Mouse (Mus musculus): Measurements from ENCODE around the gene Acad10. TPM values are rescaled to one million over a fixed set of nuclear protein-coding genes. Genes with fewer than 3 reads are reported as not detected.

Gene Acad10
- polyA plus RNA-seq, 1 experiment from 2014 or later, result 1.6 TPM

GRCm38 (mm10) chr5:121576927-121577488 lies 83.3 kb downstream of the Acad10 start:
- Histone ChIP-seq H3K27ac (replicated peaks) (no peak overlapping the region), H3K4me1 (replicated peaks) (no peaks in the 10 kb centered on the region), H3K9ac (no peak overlapping the region), H3K9me3 (no peaks in the 10 kb centered on the region), H3K4me2 (no peak overlapping the region), H3K36me3 (peaks cover 27% of the 10 kb centered on the region), H3K27me3 (no peaks in the 10 kb centered on the region), H3K4me3 (no peak overlapping the region)
- ATAC-seq (ENCODE audit: low FRiP score, low read depth), result no peak
- 88% methylated on average over 11 of the region's 11 CpGs for whole genome bisulfite sequencing

GRCm38 (mm10) chr5:121575867-121576266 lies 84.4 kb downstream of the Acad10 start:
- no peak overlapping the region for H3K27ac ChIP-seq (replicated peaks)
- no peaks in the 10 kb centered on the region for H3K9me3 ChIP-seq
- peaks cover 37% of the 10 kb centered on the region for H3K36me3 ChIP-seq
- no peaks in the 10 kb centered on the region for H3K4me1 ChIP-seq (replicated peaks)
- WGBS, result 95% methylated on average over 11 of the region's 11 CpGs
- H3K4me2 ChIP-seq, result no peak overlapping the region
- H3K9ac ChIP-seq, result no peak overlapping the region
- no peak for ATAC-seq (ENCODE audit: low FRiP score, low read depth)
- no peaks in the 10 kb centered on the region for H3K27me3 ChIP-seq
- H3K4me3 ChIP-seq, result no peak overlapping the region

GRCm38 (mm10) chr5:121574145-121574544 lies 86.2 kb downstream of the Acad10 start:
- no peaks in the 10 kb centered on the region for H3K27me3 ChIP-seq
- no peak overlapping the region for H3K9ac ChIP-seq
- H3K4me2 ChIP-seq, result no peak overlapping the region
- no peak for ATAC-seq (ENCODE audit: low FRiP score, low read depth)
- no peaks in the 10 kb centered on the region for H3K9me3 ChIP-seq
- H3K4me3 ChIP-seq, result no peak overlapping the region
- no peak overlapping the region for H3K27ac ChIP-seq (replicated peaks)
- 91% methylated on average over 13 of the region's 13 CpGs for WGBS
- H3K4me1 ChIP-seq (replicated peaks), result no peaks in the 10 kb centered on the region
- H3K36me3 ChIP-seq, result peaks cover 33% of the 10 kb centered on the region

Other genes starting within 250 kb of the Acad10 start
- gene Tmem116, start 208.6 kb downstream of the Acad10 start, polyA plus RNA-seq (2015; fragmentation: Nextera tagmentation; extraction: Ambion mirVana), result 2.0 and 2.6 TPM in 2 replicates
- gene Erp29, start 208.0 kb downstream of the Acad10 start, polyA plus RNA-seq (2015; fragmentation: Nextera tagmentation; extraction: Ambion mirVana), result 187 and 189 TPM in 2 replicates
- 0.10 and 0.14 TPM in 2 replicates for gene Adam1b, start 157.1 kb downstream of the Acad10 start, polyA plus RNA-seq (2015; fragmentation: Nextera tagmentation; extraction: Ambion mirVana)
- 3.8 and 3.9 TPM in 2 replicates for gene Adam1a, start 115.0 kb downstream of the Acad10 start, polyA plus RNA-seq (2015; fragmentation: Nextera tagmentation; extraction: Ambion mirVana)
- gene Gm42878, start 115.0 kb downstream of the Acad10 start, polyA plus RNA-seq (2015; fragmentation: Nextera tagmentation; extraction: Ambion mirVana), result not detected in 2 replicates
- 62.5 and 68.3 TPM in 2 replicates for gene Mapkapk5, start 114.6 kb downstream of the Acad10 start, polyA plus RNA-seq (2015; fragmentation: Nextera tagmentation; extraction: Ambion mirVana)
- gene Aldh2, start 66.7 kb downstream of the Acad10 start, polyA plus RNA-seq (2015; fragmentation: Nextera tagmentation; extraction: Ambion mirVana), result 127 and 137 TPM in 2 replicates
- gene Acad12, start 41.6 kb downstream of the Acad10 start, polyA plus RNA-seq (2015; fragmentation: Nextera tagmentation; extraction: Ambion mirVana), result 1.3 and 1.6 TPM in 2 replicates
- 43.1 and 44.6 TPM in 2 replicates for gene Brap, start within 50 bp of the Acad10 start, polyA plus RNA-seq (2015; fragmentation: Nextera tagmentation; extraction: Ambion mirVana)
- gene Atxn2, start 50.8 kb upstream of the Acad10 start, polyA plus RNA-seq (2015; fragmentation: Nextera tagmentation; extraction: Ambion mirVana), result 92.6 and 111 TPM in 2 replicates
- 8.0 TPM in 2 replicates for gene Sh2b3, start 177.1 kb upstream of the Acad10 start, polyA plus RNA-seq (2015; fragmentation: Nextera tagmentation; extraction: Ambion mirVana)
- gene Pheta1, start 188.5 kb upstream of the Acad10 start, polyA plus RNA-seq (2015; fragmentation: Nextera tagmentation; extraction: Ambion mirVana), result 40.3 and 42.0 TPM in 2 replicates